Mouse (Mus musculus) heart, adult 9 months (tissue): ENCODE measurements around the gene Aldh1l1.

Experiments used
- DNase-seq, 2 experiments: peaks; one replicate each; pipeline ENCODE4 v3.0.0; 2022; ENCODE audit warnings: low spot score in 2 of 2

The Aldh1l1 gene

DNA sequence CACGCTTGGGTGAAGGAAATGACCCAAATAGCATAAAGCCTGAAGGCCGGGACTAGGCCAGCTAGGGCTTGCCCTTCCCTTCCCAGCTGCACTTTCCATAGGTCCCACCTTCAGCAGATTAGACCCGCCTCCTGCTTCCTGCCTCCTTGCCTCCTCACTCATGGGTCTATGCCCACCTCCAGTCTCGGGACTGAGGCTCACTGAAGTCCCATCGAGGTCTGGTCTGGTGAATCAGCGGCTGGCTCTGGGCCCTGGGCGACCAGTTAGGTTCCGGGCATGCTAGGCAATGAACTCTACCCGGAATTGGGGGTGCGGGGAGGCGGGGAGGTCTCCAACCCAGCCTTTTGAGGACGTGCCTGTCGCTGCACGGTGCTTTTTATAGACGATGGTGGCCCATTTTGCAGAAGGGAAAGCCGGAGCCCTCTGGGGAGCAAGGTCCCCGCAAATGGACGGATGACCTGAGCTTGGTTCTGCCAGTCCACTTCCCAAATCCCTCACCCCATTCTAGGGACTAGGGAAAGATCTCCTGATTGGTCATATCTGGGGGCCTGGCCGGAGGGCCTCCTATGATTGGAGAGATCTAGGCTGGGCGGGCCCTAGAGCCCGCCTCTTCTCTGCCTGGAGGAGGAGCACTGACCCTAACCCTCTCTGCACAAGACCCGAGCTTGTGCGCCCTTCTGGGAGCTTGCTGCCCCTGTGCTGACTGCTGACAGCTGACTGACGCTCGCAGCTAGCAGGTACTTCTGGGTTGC, 64.1 kb downstream of the Aldh1l1 start:
- DNase-seq = peak; percentile 27 to 59

DNA sequence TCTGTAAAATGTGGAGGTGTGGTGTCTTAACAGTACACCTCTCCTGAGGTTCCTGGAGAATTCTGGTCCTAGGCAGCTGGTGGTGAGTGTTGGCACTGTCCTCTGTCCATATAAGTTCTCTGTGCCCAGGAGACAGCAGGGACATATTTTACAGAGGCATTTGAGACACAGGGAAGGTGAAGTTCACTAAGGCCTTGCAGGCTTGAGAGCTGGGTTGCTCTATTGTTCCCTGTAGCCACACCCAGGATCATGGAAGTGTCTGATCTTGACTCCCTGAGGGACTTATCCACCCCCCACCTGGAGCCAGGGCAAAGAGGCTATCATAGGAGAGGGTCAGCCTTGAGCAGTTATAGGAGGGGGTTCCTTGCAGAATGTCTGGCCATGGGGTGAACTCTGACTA, 65.0 kb downstream of the Aldh1l1 start:
- DNase-seq = no peak

DNA sequence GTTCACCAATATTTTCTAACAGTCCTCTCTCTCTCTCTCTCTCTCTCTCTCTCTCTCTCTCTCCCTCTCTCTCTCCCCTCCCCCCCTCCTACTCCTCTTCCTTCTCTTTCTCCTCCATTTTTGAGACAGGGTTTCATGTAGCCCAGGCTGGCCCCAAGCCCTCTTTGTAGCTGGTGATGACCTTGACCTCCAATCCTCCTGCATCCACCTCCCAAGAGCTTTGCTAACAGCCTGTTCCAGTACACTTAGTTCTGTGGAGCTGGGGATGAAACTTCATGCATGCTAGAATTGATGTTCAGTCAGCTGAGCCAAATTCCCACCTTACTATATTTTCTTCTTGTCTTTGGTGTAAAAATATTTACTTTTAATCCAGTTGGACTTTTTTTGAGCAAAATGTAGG, 67.0 kb downstream of the Aldh1l1 start:
- no peak for DNase-seq

DNA sequence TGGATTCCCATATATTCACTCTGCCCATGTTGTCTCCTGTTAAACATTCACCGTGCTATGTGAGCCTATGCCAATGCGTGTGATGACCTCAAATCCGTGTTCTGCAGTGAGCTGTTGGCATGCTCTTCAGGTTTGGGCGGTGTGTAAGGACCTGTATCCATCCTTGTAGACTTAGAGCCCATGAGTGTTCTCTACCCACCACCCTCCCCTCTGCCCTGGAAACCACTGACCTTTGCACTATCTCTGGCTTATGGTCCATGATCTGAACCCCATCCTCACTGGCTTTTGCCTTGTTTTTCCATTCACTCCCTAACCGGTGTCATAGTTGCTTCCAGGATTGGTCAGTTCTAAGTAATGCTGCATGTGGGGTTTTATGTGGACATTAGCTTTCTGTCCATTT, 67.5 kb downstream of the Aldh1l1 start:
- DNase-seq = no peak

DNA sequence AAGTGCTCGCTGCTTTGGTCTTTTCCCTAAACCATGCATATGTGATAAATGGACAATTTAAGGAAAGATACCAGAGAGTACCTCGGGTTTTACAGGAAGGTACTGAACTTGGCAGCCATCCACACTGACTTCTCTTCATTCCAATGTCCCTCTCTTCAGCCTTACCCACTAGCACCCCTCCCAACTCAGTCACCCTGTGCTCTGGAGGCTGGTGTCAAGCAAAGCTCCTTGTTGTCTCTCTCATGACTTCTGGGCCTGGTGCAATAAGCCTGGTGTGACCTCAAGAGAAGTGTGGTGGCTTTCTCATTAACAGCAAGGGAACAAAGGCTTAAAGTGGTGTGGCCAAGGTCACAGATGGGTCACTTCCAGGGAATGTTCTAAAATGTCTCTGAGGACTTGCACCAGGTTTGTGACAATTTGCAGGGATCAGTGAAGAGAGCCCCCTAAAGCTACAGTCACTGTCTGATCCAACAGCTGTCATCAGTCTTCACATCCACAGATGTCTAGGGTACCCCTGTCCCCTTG, 70.4 kb downstream of the Aldh1l1 start:
- DNase-seq = peak; percentile 28 to 78

DNA sequence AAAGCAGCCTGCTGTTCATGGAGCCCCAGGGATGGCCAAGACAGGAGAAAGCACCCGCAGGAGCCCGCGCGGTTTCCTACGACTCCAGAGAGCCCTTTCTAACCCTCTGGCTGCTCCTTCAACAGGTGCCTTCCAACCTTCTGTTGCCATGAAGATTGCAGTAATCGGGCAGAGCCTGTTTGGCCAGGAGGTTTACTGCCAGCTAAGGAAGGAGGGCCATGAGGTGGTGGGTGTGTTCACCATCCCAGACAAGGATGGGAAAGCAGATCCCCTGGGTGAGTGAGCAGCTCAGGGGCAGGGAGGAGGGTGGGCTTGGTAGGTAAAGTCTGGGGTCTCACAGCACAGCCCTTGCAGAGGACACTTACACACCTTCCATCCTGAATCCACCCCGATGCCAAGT, 70.8 kb downstream of the Aldh1l1 start:
- no peak for DNase-seq

DNA sequence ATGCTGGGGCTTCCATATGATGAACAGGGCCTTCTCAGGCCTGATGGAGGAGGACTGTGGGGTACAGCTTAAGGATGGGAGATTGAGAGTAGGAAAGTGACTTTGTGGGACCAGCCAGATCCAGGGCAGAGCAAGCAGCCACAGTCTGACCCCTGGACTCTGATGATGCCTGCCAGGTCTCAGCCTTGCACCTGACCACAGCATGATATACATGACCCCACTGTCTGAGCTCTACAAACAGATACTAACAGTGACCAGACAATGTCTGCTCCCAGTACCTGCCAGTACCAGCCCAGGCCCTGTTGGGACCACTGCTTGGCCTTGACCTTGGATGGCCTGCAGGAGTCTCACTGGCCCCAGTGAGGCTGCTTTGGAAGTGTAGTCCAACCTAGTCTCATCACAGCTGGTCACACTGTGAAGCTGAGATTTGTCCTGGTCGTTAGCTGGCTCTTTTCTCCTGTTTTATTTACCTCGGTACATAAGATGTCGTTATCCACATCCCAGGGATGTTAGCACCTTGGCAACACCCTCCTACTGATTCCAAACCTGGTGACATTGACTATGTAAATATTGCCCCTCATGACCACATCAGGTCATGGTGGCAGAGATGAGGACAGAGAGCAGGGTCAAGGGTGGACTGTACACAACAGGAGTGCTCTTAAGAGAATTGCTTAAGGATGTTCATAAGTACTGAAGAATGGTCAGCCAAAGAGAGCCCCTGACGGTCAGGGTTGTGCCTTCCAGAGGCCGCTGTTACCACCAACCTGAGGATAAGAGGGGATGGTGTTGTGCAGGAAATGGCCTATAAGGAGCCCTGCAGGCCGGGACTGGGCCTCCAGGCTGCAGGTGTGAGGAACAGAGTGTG, 71.8 kb downstream of the Aldh1l1 start:
- DNase-seq = no peak

DNA sequence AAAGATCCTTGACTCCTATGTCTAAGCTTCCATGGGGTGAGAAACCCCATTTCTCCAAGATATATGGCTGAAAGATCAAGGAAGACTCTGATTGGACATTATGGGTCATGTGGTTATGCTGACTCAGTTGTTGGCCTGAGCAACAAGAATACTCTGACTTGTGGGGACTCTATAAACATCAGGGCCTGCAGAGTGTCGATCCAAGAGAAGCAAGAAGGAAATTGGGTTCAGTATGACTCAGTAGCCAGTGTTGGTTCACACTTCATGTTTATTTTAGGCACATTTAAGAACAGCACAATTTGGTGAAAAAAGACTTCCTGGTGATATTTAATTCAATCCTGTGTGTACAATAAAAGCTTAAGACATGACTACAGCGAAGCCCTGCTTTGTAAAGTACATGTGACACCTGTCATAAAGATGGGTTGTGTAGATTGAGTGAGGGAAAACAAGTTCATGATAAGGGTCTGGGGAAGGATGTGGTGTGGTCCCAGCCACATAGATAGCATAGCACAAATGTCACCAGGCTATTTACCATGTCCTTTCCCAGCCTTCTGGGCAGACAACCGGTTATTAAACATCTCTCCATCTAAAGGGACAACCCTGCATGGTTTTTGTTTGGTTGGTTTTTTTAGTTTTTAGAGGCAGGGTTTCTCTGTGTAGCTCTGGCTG, 74.3 kb downstream of the Aldh1l1 start:
- no peak for DNase-seq

DNA sequence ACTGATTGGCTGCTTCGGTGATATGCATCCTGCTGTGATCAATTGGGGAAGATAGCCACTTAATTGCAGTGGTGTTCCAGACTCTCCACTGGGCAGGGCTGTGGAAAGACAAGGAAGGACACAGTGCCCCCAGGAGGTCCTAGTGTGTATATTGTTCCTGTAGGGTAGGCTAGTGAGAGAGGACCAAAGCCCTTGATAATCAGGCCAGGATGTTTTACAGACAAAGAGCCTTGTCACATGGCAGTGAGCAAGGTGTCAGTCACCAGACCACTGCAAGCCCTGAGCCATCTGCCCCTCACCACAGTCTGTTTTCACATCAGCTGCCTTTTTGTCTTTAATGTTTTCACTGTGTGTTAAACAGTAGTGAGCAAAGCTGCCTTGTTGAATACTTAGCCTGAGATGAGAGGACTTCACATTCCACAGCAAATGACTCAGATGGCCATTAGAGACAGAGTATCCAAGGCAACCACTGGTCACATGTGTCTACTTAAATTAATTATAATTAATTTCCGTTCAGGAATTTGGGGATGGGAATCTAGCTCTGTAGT, 75.1 kb downstream of the Aldh1l1 start:
- DNase-seq = no peak

DNA sequence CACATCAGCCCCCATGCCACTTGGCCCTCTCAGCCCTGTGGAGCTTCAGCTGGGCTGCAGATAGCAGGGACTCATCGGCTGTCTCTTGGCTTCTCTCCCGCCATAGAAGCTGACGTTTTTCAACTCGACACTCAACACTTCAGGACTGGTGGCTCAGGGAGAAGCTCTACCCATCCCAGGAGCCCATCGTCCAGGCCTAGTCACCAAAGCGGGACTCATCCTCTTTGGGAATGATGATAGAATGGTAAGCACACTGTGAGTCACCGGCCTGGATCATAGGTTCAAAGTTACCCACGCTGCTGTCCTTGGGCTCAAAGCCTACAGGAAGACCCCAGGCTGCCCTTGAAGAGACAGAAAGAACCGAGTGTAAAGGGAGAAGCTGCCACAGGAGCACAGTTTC, 78.0 kb downstream of the Aldh1l1 start:
- DNase-seq = no peak

DNA sequence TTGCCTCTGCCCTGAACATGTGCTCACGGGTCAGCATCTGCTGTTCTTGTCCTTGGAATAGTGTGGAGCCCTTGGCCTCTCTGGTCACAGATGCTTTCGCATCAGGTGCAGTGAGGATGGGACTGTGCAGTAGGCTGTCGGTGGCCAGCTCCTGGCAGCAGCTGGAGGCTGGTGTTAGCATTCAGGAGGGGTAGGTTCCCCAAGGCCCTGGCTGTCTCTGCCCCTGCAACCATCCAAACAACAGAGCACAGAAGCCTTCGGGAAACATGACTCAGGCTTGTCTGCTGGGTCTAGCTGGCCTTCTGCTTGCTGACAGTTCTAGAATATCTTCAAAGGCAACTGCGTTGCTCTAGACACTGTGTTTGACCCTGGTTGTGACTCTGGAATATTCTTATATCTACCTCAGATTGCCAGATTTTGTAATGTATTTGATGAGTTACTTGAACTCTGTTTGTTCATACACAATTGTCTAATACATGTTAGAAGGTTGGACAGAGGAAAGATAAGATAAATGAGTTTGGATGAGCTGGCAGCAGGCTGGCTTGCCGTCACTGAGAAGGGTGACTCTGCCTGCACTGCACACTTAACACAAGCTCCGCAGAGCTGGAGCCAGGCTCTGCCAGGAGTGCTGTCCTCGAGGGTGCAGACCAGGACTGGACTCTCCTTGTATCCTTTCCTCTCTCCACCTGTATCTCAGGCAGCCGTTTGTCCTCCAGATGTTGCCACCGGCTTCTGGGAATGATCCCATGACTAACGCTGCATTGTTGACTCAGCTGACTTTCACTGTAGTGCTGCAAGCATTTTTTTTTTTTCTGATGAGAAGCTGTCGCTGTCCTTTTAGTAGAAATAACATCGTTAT, 79.4 kb downstream of the Aldh1l1 start:
- DNase-seq = no peak

DNA sequence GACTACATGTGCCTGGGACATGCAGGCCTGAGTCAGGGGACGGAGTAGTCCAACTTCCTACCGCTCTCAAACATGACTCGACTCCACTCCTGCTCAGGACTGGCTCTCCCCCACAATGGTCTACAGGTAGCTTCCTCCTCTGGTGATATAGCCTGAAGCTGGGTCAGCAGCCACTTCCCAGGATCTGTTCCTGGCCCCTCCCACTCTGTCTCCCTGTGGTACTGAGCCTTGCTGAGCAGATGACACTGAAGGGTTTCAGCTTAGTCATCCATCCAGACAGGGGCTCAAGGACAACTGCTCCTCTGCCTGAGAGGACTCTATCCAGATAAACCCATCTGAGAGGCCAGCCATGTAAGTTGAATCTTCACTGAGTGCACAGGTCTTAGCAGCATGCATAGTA, 81.3 kb downstream of the Aldh1l1 start:
- DNase-seq = no peak

DNA sequence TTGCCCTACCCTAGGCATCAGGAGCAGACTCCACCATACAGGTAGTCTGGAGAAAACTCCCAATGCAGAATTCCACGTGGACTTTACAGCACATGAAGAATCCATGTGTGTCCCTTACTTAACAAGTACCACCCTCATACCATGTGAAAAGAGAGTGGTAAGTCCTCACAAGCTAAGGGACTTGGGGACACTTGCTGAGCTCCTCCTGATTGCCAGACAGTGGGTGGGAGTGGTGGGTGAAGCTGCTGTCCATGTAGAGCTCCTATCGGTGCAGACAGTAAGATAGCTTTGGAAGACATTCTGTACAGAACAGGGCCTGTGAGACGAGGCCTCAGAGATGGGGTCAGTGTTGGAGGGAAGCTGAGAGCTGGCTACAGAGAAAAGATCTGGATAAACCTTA, 81.7 kb downstream of the Aldh1l1 start:
- DNase-seq = no peak

DNA sequence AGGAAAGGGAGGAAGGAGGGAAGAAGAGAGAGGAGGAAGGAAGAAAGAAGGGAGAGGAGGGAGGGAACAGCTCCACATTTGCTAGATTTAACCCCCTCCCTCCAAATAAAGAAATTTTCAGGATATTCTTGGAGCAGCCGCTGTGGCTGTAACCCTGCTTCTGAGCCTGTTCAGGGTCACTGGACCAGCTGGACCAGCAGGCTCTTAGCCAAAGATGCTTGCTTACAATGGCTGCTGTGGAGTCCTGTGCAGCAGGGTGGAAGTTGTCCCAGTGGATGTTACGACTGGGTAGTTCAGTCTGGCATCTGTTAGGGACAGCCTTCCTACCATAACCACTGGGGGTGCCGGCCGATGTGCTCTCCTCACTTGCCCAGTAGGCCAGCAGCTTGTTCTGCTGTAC, 82.5 kb downstream of the Aldh1l1 start:
- DNase-seq = no peak

DNA sequence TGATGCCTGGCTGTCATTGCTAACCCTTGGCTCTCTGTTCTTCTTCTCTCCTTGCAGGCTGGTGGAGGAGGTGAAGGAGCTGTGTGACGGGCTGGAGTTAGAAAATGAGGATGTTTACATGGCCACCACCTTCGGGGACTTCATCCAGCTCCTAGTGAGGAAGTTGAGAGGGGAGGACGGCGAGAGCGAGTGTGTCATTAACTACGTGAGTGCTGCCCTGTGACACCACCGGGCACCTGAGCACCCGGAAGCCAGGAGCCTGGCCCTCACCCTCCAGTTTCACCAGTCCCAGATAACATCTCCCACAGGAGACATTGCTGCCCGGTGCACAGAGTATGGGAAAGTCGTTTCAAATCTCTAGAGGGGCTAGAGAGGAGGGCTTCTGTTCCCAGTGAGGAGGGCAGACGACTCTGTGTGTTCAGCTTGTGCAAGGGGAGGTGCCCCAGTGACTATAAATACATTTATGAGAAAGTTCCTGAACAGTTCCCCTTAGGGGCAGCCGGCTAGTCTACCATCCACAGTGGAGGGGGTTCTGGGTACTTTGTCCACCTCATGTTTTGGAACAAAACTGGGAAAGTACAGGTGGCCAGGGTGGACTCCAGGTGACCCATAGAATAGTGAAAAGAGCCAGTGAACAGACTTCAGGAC, 83.6 kb downstream of the Aldh1l1 start:
- DNase-seq = no peak

DNA sequence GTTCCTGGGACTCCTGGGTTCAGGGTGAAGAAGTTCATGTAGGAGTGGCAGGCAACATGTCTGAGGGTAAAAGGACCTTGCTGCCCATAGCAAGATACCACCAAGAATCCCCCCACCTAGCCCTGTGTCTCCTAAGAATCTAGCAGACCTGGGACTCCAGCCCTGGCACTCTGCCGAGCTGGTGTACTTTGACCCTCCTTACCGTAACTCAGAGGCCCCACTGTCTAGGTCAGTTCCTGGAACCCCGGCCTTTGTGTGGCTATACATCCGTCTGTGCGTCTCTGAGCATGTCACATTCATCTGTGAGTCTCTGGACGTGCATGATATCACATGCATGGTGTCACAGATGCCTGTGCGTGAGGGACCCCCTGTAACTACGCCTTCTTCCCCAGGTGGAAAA, 84.2 kb downstream of the Aldh1l1 start:
- no peak for DNase-seq

DNA sequence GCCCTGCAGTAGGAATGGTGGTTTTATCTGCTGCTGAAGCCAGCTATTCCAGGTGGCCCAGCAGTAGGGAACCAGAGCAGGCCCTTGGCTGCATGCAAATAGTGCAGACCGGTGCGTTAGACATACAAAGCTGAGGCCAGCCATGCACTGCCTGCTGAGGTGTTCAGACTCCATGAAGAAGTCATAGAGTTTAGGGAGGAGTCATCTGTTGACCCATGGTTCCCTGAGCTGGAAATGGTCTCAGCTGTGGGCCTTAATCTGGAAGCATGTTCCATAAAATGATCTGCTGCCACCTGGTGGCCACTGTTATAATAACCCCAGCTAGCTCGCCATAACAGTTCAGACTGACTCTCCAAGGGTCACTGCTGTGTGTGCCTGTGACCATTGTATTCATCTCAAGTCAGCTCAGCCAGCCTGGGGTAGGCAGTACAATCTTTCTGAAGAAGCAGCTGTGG, 89.1 kb downstream of the Aldh1l1 start:
- peak; percentile 38 to 51 for DNase-seq

DNA sequence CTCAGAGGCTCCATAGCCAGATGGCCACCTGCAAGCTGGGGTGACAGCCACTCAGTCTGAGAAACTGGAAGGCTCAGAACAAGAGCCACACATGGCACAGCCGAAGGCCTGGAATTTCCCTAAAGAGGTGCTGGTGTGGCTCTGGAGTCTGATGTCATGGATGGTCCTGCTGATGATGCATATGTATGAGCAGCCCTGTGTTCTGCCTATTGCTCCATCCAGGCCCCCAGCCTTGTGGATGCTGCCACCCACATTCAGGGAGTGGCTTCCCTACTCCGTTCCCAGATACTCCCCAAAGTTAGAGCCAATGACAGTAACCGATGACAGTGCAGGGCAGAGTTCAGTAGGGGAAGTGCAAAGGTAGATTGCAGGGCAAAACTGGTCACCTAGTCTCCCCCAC, 91.9 kb downstream of the Aldh1l1 start:
- DNase-seq = no peak

DNA sequence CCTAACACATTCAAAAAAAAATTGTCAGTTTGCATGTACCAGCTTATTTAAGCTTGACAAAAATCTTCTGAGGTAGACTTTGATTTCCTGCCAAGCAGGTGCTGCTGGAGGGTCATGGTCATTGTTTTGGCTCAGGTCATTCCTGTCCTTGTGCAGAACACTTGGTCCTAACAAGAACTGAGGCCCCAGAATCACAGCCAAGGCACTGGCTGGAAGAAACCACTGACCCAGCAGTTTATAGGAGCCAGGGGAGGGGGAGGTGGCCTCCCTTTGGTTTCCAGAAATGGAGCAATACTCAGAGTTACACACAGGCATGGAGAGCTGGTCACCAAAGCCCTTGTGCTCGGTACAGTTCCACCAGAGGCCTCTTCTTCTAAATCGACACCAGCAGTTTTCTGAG, 96.1 kb downstream of the Aldh1l1 start:
- DNase-seq = no peak

DNA sequence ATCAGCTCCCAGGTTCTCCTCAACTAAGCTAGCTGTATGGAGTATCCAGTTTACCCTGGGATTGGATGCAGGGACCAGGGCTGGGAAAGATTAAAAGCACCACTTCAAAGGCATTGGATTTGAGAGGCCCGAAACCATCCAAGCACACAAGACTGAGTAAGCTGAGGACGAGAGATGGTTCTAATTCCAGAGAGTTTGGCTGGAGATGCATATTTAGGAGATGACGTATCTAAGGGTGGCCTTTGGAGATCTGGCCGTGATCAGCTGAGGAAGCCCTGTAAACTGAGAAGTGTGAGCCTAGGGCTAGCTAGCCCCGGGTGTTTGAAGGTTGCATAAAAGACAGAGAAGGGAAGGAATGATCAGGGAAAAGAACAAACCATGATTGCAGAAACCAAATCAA, 101.9 kb downstream of the Aldh1l1 start:
- no peak for DNase-seq

DNA sequence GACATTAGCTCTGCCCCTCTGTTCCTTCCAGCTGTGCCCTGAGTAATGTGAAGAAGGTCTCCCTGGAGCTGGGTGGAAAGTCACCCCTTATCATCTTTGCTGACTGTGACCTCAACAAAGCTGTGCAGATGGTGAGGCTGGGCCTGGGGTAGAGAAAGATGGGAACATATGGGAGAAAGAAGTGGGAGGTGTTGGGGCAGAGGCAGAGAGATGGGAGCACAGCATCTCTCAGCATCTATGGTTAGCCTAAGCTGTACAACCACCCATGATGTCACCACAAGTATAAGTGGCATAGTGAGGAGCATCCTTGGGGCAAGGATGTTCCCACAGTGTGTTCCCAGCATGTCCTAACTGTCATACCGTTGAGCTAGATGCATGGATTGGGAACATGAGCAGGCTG, 104.5 kb downstream of the Aldh1l1 start:
- no peak for DNase-seq
